Mouse (Mus musculus) right cerebral cortex, postnatal 36 days (tissue): ENCODE measurements around the gene Aifm3.

Experiments used
- DNase-seq, 2 experiments: peaks; one replicate each; pipeline ENCODE4 v3.0.0; 2022; ENCODE audit warnings: low spot score in 2 of 2, mixed read lengths in 1 of 2

The Aifm3 gene

GRCm38 (mm10) chr16:17489469-17490111 is at the start of gene Aifm3:
Aifm3 (plus strand) TSS chr16:17489611.
- DNase-seq = no peak

- peak; percentile 95 for DNase-seq
Observed at GRCm38 (mm10) chr16:17451541-17452372, 37.7 kb upstream of the Aifm3 start, which contains the start of gene Crkl. Crkl (plus strand) TSS chr16:17451987.

GRCm38 (mm10) chr16:17452373-17452715 is 37.1 kb upstream of the Aifm3 start:
- DNase-seq = peak; percentile 15 to 25

- DNase-seq = no peak
Observed at GRCm38 (mm10) chr16:17456901-17457300, 32.5 kb upstream of the Aifm3 start.

GRCm38 (mm10) chr16:17460254-17460653 is 29.2 kb upstream of the Aifm3 start:
- DNase-seq = no peak

- no peak for DNase-seq
Observed at GRCm38 (mm10) chr16:17461596-17461995, 27.8 kb upstream of the Aifm3 start.

- DNase-seq = no peak
Observed at GRCm38 (mm10) chr16:17463184-17463583, 26.2 kb upstream of the Aifm3 start.

- DNase-seq = no peak
Observed at GRCm38 (mm10) chr16:17466875-17467663, 22.3 kb upstream of the Aifm3 start.

GRCm38 (mm10) chr16:17472498-17472897 is 16.9 kb upstream of the Aifm3 start:
- DNase-seq = no peak

GRCm38 (mm10) chr16:17474091-17474490 is 15.3 kb upstream of the Aifm3 start:
- no peak for DNase-seq

- no peak for DNase-seq
Observed at GRCm38 (mm10) chr16:17474761-17475160, 14.7 kb upstream of the Aifm3 start.

GRCm38 (mm10) chr16:17475326-17475725 is 14.1 kb upstream of the Aifm3 start:
- no peak for DNase-seq

- no peak for DNase-seq
Observed at GRCm38 (mm10) chr16:17478331-17478943, 11.0 kb upstream of the Aifm3 start.

- no peak for DNase-seq
Observed at GRCm38 (mm10) chr16:17481465-17481864, 7.9 kb upstream of the Aifm3 start.

- no peak for DNase-seq
Observed at GRCm38 (mm10) chr16:17486505-17486904, 2.9 kb upstream of the Aifm3 start.

- DNase-seq = no peak
Observed at GRCm38 (mm10) chr16:17488478-17489468, 638 bp upstream of the Aifm3 start.

- DNase-seq = no peak
Observed at GRCm38 (mm10) chr16:17491154-17491553, 1.7 kb downstream of the Aifm3 start.

- peak in 1 of 2 experiments; percentile 64 for DNase-seq
Observed at GRCm38 (mm10) chr16:17491896-17492561, 2.6 kb downstream of the Aifm3 start.

- DNase-seq = peak; percentile 90 to 93
Observed at GRCm38 (mm10) chr16:17496499-17497305, 7.3 kb downstream of the Aifm3 start.
